Mouse (Mus musculus) testis, adult 2 months (tissue): ENCODE data around the gene Prr14.
"Not testable (repeated sequence)": the region's sequence is repeated elsewhere in the genome, so short reads cannot be mapped to it uniquely, and the experiment has no call there.

ENCODE experiments used
- CTCF ChIP-seq: fragments of 200-500 bp; IDR thresholded peaks from 2 replicates; pipeline ENCODE4 v1.5.1; 2012; ENCODE audit warnings: low read depth, mild to moderate bottlenecking, inconsistent platforms, low read length, moderate library complexity; ENCODE audit not compliant: control insufficient read depth, insufficient read depth, insufficient replicate concordance
- POLR2A ChIP-seq: fragments of 200-500 bp; IDR thresholded peaks from 2 replicates; pipeline ENCODE4 v1.6.1; 2012; ENCODE audit warnings: low read depth, mild to moderate bottlenecking, inconsistent platforms, low read length, moderate library complexity; ENCODE audit not compliant: control insufficient read depth

- TF ChIP-seq CTCF, POLR2A: not testable (repeated sequence)
Observed at GRCm38 (mm10) chr7:127465670-127466069, 6.3 kb downstream of the Prr14 start.
